Comparison of ENCODE assay signal across 7 mouse cellular contexts in the genomic region with DNA sequence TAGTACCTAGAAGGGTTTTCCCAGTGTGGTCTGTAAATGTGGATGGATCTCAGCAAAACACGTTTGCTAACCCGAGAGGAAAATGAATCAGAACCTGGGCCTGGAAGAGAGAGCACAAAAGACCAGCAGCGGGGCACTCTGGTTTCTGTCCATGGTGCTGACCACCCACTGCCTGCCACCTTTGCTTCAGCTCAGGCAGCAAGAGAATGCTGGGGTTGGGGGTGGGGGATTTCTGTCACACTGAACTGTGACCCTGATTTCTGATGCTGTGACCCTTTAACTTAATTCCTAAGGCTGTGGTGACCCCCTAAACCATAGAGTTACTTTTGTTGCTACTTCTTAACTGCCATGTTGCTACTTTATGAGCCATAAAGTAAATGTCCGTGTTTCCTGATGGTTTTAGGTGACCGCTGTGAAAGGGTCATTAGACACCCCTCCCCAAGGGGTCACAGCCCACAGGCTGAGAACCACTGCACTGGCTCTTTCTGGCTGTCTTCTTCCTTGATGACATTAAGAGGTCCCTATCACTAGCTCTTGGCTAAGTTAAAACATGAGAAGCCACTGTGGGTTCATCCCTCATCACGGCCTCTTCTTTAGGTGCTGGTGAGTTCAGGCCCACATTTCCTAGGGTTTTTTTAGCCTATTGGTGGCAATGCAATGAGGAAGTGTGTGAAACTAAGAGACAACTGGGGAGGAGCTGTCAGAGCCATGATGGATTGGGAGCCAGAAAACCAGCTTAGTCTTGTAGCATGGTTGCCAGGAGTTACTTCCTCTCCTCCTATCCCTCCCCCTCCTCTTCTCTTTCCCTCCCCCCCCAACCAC.
DNase-seq lines count a peak whose midpoint lies in the region; ATAC-seq and TF ChIP-seq lines count a peak whose summit lies in the region.

No protein-coding gene starts in this region.

- peak; percentile 57 for DNase-seq in midbrain, embryonic 10.5 days (ENCODE audit: low spot score)
- no peak for DNase-seq in midbrain, embryonic 14.5 days
- peak; percentile 68 to 74 for DNase-seq in adrenal gland, postnatal 36 days
- no peak for DNase-seq in hindbrain, embryonic 14.5 days (ENCODE audit: low spot score)

- H3K4me2 ChIP-seq in midbrain, embryonic 14.5 days (ENCODE audit: low read length), result no peak overlapping the region
- H3K4me2 ChIP-seq in hindbrain, embryonic 14.5 days (replicated peaks), result no peak overlapping the region
- no peak overlapping the region for H3K4me2 ChIP-seq in myocyte (ENCODE audit: low read depth)
- H3K4me2 ChIP-seq in intestine, embryonic 16.5 days (ENCODE audit: low read depth, low read length), result no peak overlapping the region

- H3K79me2 ChIP-seq in myocyte (ENCODE audit: control insufficient read depth, insufficient read depth), result no peaks in the 10 kb centered on the region

- no peaks in the 10 kb centered on the region for H3K9me3 ChIP-seq in midbrain, embryonic 10.5 days (replicated peaks)
- H3K9me3 ChIP-seq in midbrain, embryonic 14.5 days (ENCODE audit: control insufficient read depth, low read length), result no peaks in the 10 kb centered on the region
- no peaks in the 10 kb centered on the region for H3K9me3 ChIP-seq in hindbrain, embryonic 14.5 days (ENCODE audit: control insufficient read depth, low read length)
- H3K9me3 ChIP-seq in intestine, embryonic 16.5 days (ENCODE audit: control insufficient read depth, low read length), result no peaks in the 10 kb centered on the region

- H3K4me1 ChIP-seq in midbrain, embryonic 10.5 days, result peaks cover 19% of the 10 kb centered on the region
- H3K4me1 ChIP-seq in midbrain, embryonic 14.5 days (ENCODE audit: control insufficient read depth, insufficient read depth, low read length), result 0 out of 2 replicates have a peak, but pooled peaks cover 5% of the 10 kb centered on the region
- peaks cover 11% of the 10 kb centered on the region; the same call in 1 of the 2 replicates for H3K4me1 ChIP-seq in hindbrain, embryonic 14.5 days (replicated peaks; ENCODE audit: control insufficient read depth, insufficient read depth, low read length)
- no peaks in the 10 kb centered on the region for H3K4me1 ChIP-seq in intestine, embryonic 16.5 days (ENCODE audit: control insufficient read depth, insufficient read depth, low read length)

- no peak overlapping the region for H3K27ac ChIP-seq in midbrain, embryonic 10.5 days (replicated peaks)
- H3K27ac ChIP-seq in midbrain, embryonic 14.5 days (replicated peaks; ENCODE audit: low read depth, low read length), result no peak overlapping the region
- H3K27ac ChIP-seq in hindbrain, embryonic 14.5 days, result no peak overlapping the region
- H3K27ac ChIP-seq in intestine, embryonic 16.5 days (ENCODE audit: low read length), result no peak overlapping the region

- 38% methylated on average over 6 of the region's 6 CpGs for WGBS in midbrain, embryonic 10.5 days
- WGBS in midbrain, embryonic 14.5 days, result 45% methylated on average over 6 of the region's 6 CpGs
- 21% methylated on average over 6 of the region's 6 CpGs for WGBS in hindbrain, embryonic 14.5 days
- 22% methylated on average over 6 of the region's 6 CpGs for WGBS in intestine, embryonic 16.5 days

- no peak overlapping the region for H3K4me3 ChIP-seq in midbrain, embryonic 10.5 days
- no peak overlapping the region for H3K4me3 ChIP-seq in midbrain, embryonic 14.5 days (replicated peaks; ENCODE audit: low read depth, low read length)
- no peak overlapping the region for H3K4me3 ChIP-seq in hindbrain, embryonic 14.5 days (replicated peaks; ENCODE audit: low read length)
- H3K4me3 ChIP-seq in myocyte, result no peak overlapping the region
- no peak overlapping the region for H3K4me3 ChIP-seq in intestine, embryonic 16.5 days (ENCODE audit: low read length)

- no peaks in the 10 kb centered on the region for H3K36me3 ChIP-seq in midbrain, embryonic 10.5 days
- no peaks in the 10 kb centered on the region for H3K36me3 ChIP-seq in midbrain, embryonic 14.5 days (ENCODE audit: control insufficient read depth, insufficient read depth, low read length)
- H3K36me3 ChIP-seq in hindbrain, embryonic 14.5 days (replicated peaks; ENCODE audit: control insufficient read depth, insufficient read depth), result no peaks in the 10 kb centered on the region
- no peaks in the 10 kb centered on the region for H3K36me3 ChIP-seq in myocyte (ENCODE audit: control insufficient read depth, insufficient read depth)
- no peaks in the 10 kb centered on the region for H3K36me3 ChIP-seq in intestine, embryonic 16.5 days (ENCODE audit: control insufficient read depth, insufficient read depth, low read length)

- no peak overlapping the region for H3ac ChIP-seq in myocyte (ENCODE audit: control insufficient read depth, insufficient read length)

- 0 out of 2 replicates have a peak, but pooled peaks cover 4% of the 10 kb centered on the region for H3K27me3 ChIP-seq in midbrain, embryonic 10.5 days (ENCODE audit: low read depth, poor library complexity, severe bottlenecking)
- H3K27me3 ChIP-seq in midbrain, embryonic 14.5 days (ENCODE audit: control insufficient read depth, insufficient read depth, low read length), result no peaks in the 10 kb centered on the region
- H3K27me3 ChIP-seq in hindbrain, embryonic 14.5 days (ENCODE audit: control insufficient read depth, insufficient read depth, low read length), result no peaks in the 10 kb centered on the region
- no peaks in the 10 kb centered on the region for H3K27me3 ChIP-seq in myocyte (ENCODE audit: control insufficient read depth, insufficient read depth, insufficient read length)
- H3K27me3 ChIP-seq in intestine, embryonic 16.5 days (replicated peaks; ENCODE audit: control insufficient read depth, insufficient read depth, low read length), result no peaks in the 10 kb centered on the region

- ATAC-seq in midbrain, embryonic 14.5 days (ENCODE audit: low FRiP score, low TSS enrichment), result no peak
- peak; percentile 34; the same call in 1 of the 2 replicates for ATAC-seq in hindbrain, embryonic 14.5 days (ENCODE audit: low FRiP score)
- ATAC-seq in intestine, embryonic 16.5 days, result no peak
- no peak for ATAC-seq in megakaryocyte progenitor cell, adult 5-6 weeks (replicated peaks; ENCODE audit: poor library complexity)

- no peak for TF ChIP-seq POLR2A in myocyte (IDR thresholded peaks at IDR 0.05; ENCODE audit: insufficient read length, low read depth)

- H3K9ac ChIP-seq in midbrain, embryonic 14.5 days (replicated peaks; ENCODE audit: low read length), result no peak overlapping the region
- no peak overlapping the region for H3K9ac ChIP-seq in hindbrain, embryonic 14.5 days
- no peak overlapping the region for H3K9ac ChIP-seq in intestine, embryonic 16.5 days (ENCODE audit: low read depth, low read length)

TF ChIP-seq in myocyte, 11 proteins besides CTCF, POLR2A, EP300 and RAD21:
- TF ChIP-seq SRF (IDR thresholded peaks at IDR 0.05; ENCODE audit: control insufficient read depth, insufficient read length, low read depth) (no peak), REST (IDR thresholded peaks at IDR 0.05; ENCODE audit: insufficient read depth, insufficient read length) (peak; percentile 82), MAX (IDR thresholded peaks at IDR 0.05; ENCODE audit: low read depth) (no peak)

Comparison
In these comparisons a context has a peak if more than half of its experiments do, and no peak if none do; other contexts are left out.
1. DNase-seq: peak in midbrain, embryonic 10.5 days (single experiment) and adrenal gland, postnatal 36 days (2 of 2); none in midbrain, embryonic 14.5 days (single experiment) and hindbrain, embryonic 14.5 days (single experiment).